Mouse (Mus musculus) heart, postnatal 0 days (tissue): Measurements from ENCODE around the gene AU021092. TPM values are rescaled to one million over a fixed set of nuclear protein-coding genes. Genes with fewer than 3 reads are reported as not detected.

Experiments used
- ATAC-seq: fragments of 200-750 bp; cut with Nextera tagmentation; 2 replicates; pipeline ENCODE4 v1.8.0; 2017; ENCODE audit warnings: low read depth, moderate number of reproducible peaks, moderate library complexity; ENCODE audit not compliant: insufficient read depth
- DNase-seq: peaks from one replicate; pipeline ENCODE4 v3.0.0-alpha.2; 2016; ENCODE audit warnings: low spot score
- H3K27ac ChIP-seq: fragments of 300-500 bp; sonication (generic); 2 replicates; pipeline ENCODE4 v1.5.1; 2014; ENCODE audit warnings: low read depth, mild to moderate bottlenecking
- H3K27me3 ChIP-seq: fragments of 300-500 bp; sonication (generic); 2 replicates; pipeline ENCODE4 v1.6.1; 2014; ENCODE audit warnings: low read length, mixed read lengths; ENCODE audit not compliant: control insufficient read depth, insufficient read depth
- H3K36me3 ChIP-seq: fragments of 300-500 bp; sonication (generic); replicated peaks from 2 replicates; pipeline ENCODE4 v1.6.1; 2014; ENCODE audit warnings: low read length, mixed read lengths; ENCODE audit not compliant: control insufficient read depth, insufficient read depth
- H3K4me1 ChIP-seq: fragments of 300-500 bp; sonication (generic); 2 replicates; pipeline ENCODE4 v1.6.1; 2014; ENCODE audit warnings: antibody characterized with exemption; ENCODE audit not compliant: control insufficient read depth, insufficient read depth
- H3K4me2 ChIP-seq: fragments of 300-500 bp; sonication (generic); 2 replicates; pipeline ENCODE4 v1.6.1; 2014; ENCODE audit warnings: low read depth, mild to moderate bottlenecking, low read length, moderate library complexity
- H3K4me3 ChIP-seq: fragments of 300-500 bp; sonication (generic); 2 replicates; pipeline ENCODE4 v1.5.1; 2014; ENCODE audit warnings: low read depth, low read length
- H3K9ac ChIP-seq: fragments of 300-500 bp; sonication (generic); replicated peaks from 2 replicates; pipeline ENCODE4 v1.6.1; 2014; ENCODE audit warnings: low read depth, low read length, mixed read lengths
- H3K9me3 ChIP-seq: fragments of 300-500 bp; sonication (generic); replicated peaks from 2 replicates; pipeline ENCODE4 v1.6.1; 2016; ENCODE audit warnings: low read length; ENCODE audit not compliant: control insufficient read depth
- CTCF ChIP-seq: IDR thresholded peaks from 2 replicates; pipeline ENCODE4 v1.5.1; 2016; ENCODE audit warnings: antibody characterized with exemption, control low read depth, low read depth
- EP300 ChIP-seq: IDR thresholded peaks from 2 replicates; pipeline ENCODE4 v1.6.1; 2016; ENCODE audit warnings: antibody characterized with exemption, low read depth
- WGBS: fragments of 180-500 bp; shearing (Covaris S2); extraction: QIAGEN DNeasy Blood & Tissue Kit; methylation state at CpG from one replicate; pipeline ENCODE4 v1.1.7; 2014; 5-methylcytosine and 5-hydroxymethylcytosine counted together
- microRNA-seq: library from miRNA; unstranded; fragments of <30 nt; microRNA quantifications from one replicate; pipeline ENCODE4, GENCODE M21; 2016
- polyA plus RNA-seq: library from polyadenylated mRNA; unstranded; fragments of >200 nt; fragmentation: Nextera tagmentation; extraction: Ambion mirVana; gene quantifications from 2 replicates; pipeline ENCODE4 v1.2.1, GENCODE M21; 2015
- total RNA-seq: library from RNA; depleted of rRNA; stranded (reverse); fragments of >200 nt; gene quantifications from 2 replicates; pipeline ENCODE4 v1.2.3, GENCODE M21; 2014; ENCODE audit warnings: low replicate concordance; rRNA removed

The AU021092 gene
- total and polyA plus RNA-seq, 2 experiments from 2014 or later, result 6.3 to 12.2 TPM

GRCm38 (mm10) chr16:5183310-5183975 lies 38.7 kb downstream of the AU021092 start:
- no peak for TF ChIP-seq EP300
- no peak for TF ChIP-seq CTCF
- Histone ChIP-seq H3K9me3 (no peaks in the 10 kb centered on the region), H3K27ac (no peak overlapping the region), H3K4me2 (no peak overlapping the region), H3K9ac (no peak overlapping the region), H3K4me3 (no peak overlapping the region), H3K36me3 (no peaks in the 10 kb centered on the region), H3K27me3 (no peaks in the 10 kb centered on the region), H3K4me1 (0 out of 2 replicates have a peak, but pooled peaks cover 4% of the 10 kb centered on the region)
- DNase-seq, result no peak
- 74% methylated on average over 18 of the region's 18 CpGs for WGBS
- ATAC-seq, result no peak

- Histone ChIP-seq H3K27ac (no peak overlapping the region), H3K4me3 (no peak overlapping the region), H3K4me1 (peaks cover 16% of the 10 kb centered on the region), H3K9me3 (no peaks in the 10 kb centered on the region), H3K9ac (no peak overlapping the region), H3K36me3 (no peaks in the 10 kb centered on the region), H3K4me2 (no peak overlapping the region), H3K27me3 (no peaks in the 10 kb centered on the region)
- 51% methylated on average over 6 of the region's 6 CpGs for WGBS
- DNase-seq, result no peak
- ATAC-seq, result no peak
- no peak for TF ChIP-seq EP300
- TF ChIP-seq CTCF, result no peak
Measured at GRCm38 (mm10) chr16:5172636-5173035, 49.5 kb downstream of the AU021092 start.

GRCm38 (mm10) chr16:5168829-5169228 lies 53.3 kb downstream of the AU021092 start:
- no peak for TF ChIP-seq EP300
- Histone ChIP-seq H3K27me3 (no peaks in the 10 kb centered on the region), H3K36me3 (no peaks in the 10 kb centered on the region), H3K4me3 (no peak overlapping the region), H3K4me1 (peaks cover 28% of the 10 kb centered on the region), H3K9ac (no peak overlapping the region), H3K27ac (peak overlapping the region; percentile 56), H3K4me2 (0 out of 2 replicates have a peak overlapping the region, but pooled peaks have one; percentile 14), H3K9me3 (no peaks in the 10 kb centered on the region)
- peak; percentile 83 for ATAC-seq
- 36% methylated on average over 5 of the region's 5 CpGs for WGBS
- peak; percentile 64 for DNase-seq

- H3K27me3 ChIP-seq, result no peaks in the 10 kb centered on the region
- TF ChIP-seq CTCF (no peak), EP300 (no peak)
- no peak overlapping the region for H3K27ac ChIP-seq
- ATAC-seq, result no peak
- H3K4me2 ChIP-seq, result no peak overlapping the region
- H3K9ac ChIP-seq, result no peak overlapping the region
- no peaks in the 10 kb centered on the region for H3K9me3 ChIP-seq
- H3K36me3 ChIP-seq, result no peaks in the 10 kb centered on the region
- no peak for DNase-seq
- H3K4me3 ChIP-seq, result no peak overlapping the region
- H3K4me1 ChIP-seq, result peaks cover 28% of the 10 kb centered on the region
- WGBS, result 88% methylated on average over 2 of the region's 2 CpGs
Measured at GRCm38 (mm10) chr16:5168038-5168437, 54.1 kb downstream of the AU021092 start.

- H3K36me3 ChIP-seq, result no peaks in the 10 kb centered on the region
- H3K27me3 ChIP-seq, result no peaks in the 10 kb centered on the region
- ATAC-seq (no peak), DNase-seq (no peak)
- H3K4me3 ChIP-seq, result no peak overlapping the region
- 40% methylated on average over 6 of the region's 6 CpGs for WGBS
- peaks cover 26% of the 10 kb centered on the region for H3K4me1 ChIP-seq
- H3K27ac ChIP-seq, result no peak overlapping the region
- no peak for TF ChIP-seq CTCF
- TF ChIP-seq EP300, result no peak
- H3K9ac ChIP-seq, result no peak overlapping the region
- no peaks in the 10 kb centered on the region for H3K9me3 ChIP-seq
- no peak overlapping the region for H3K4me2 ChIP-seq
Measured at GRCm38 (mm10) chr16:5164327-5164726, 57.8 kb downstream of the AU021092 start.

Small RNAs within 50 kb of the gene (microRNA-seq; reads per million reads assigned to microRNA genes)
- not detected for gene Gm23689
- not detected for gene Gm26095
- gene Mir6364, result not detected

Other genes with a start within 250 kb of the AU021092 start
- gene Sept12, start 224.4 kb downstream of the AU021092 start, total RNA-seq, result not detected in 2 replicates
- gene Sept12, start 224.4 kb downstream of the AU021092 start, polyA plus RNA-seq, result not detected in 2 replicates
- 7.3 TPM in 1 of 2 replicates, not detected in the other for gene Smim22, start 215.0 kb downstream of the AU021092 start, total RNA-seq
- gene Smim22, start 215.0 kb downstream of the AU021092 start, polyA plus RNA-seq, result 2.1 and 2.5 TPM in 2 replicates
- 37.3 and 55.7 TPM in 2 replicates for gene Rogdi, start 208.7 kb downstream of the AU021092 start, total RNA-seq
- gene Rogdi, start 208.7 kb downstream of the AU021092 start, polyA plus RNA-seq, result 34.8 and 39.2 TPM in 2 replicates
- 74.3 and 84.4 TPM in 2 replicates for gene Glyr1, start 172.4 kb downstream of the AU021092 start, total RNA-seq
- 56.2 and 58.5 TPM in 2 replicates for gene Glyr1, start 172.4 kb downstream of the AU021092 start, polyA plus RNA-seq
- gene Ubn1, start 172.2 kb downstream of the AU021092 start, total RNA-seq, result 31.3 and 34.0 TPM in 2 replicates
- 8.5 and 8.7 TPM in 2 replicates for gene Ubn1, start 172.2 kb downstream of the AU021092 start, polyA plus RNA-seq
- 1.9 and 2.4 TPM in 2 replicates for gene Ppl, start 89.9 kb downstream of the AU021092 start, total RNA-seq
- 0.85 and 1.00 TPM in 2 replicates for gene Ppl, start 89.9 kb downstream of the AU021092 start, polyA plus RNA-seq
- not detected in 2 replicates for gene Sec14l5, start 75.2 kb downstream of the AU021092 start, total RNA-seq
- gene Sec14l5, start 75.2 kb downstream of the AU021092 start, polyA plus RNA-seq, result not detected in 2 replicates
- 12.3 and 23.6 TPM in 2 replicates for gene Nagpa, start 18.3 kb downstream of the AU021092 start, total RNA-seq
- gene Nagpa, start 18.3 kb downstream of the AU021092 start, polyA plus RNA-seq, result 9.4 and 10.6 TPM in 2 replicates
- 21.2 and 29.2 TPM in 2 replicates for gene Alg1, start 11.3 kb upstream of the AU021092 start, total RNA-seq
- 24.9 TPM in 2 replicates for gene Alg1, start 11.3 kb upstream of the AU021092 start, polyA plus RNA-seq
- 26.4 and 44.2 TPM in 2 replicates for gene Eef2kmt, start 33.7 kb upstream of the AU021092 start, total RNA-seq
- 20.2 and 23.3 TPM in 2 replicates for gene Eef2kmt, start 33.7 kb upstream of the AU021092 start, polyA plus RNA-seq